Mouse (Mus musculus) MEL (cell line): ENCODE results near the gene Zbtb22. TPM values are rescaled to one million over a fixed set of nuclear protein-coding genes. Genes with fewer than 3 reads are reported as not detected.

ENCODE experiments used
- DNase-seq: peaks from one replicate; pipeline ENCODE4 v3.0.0; 2011; ENCODE audit warnings: low read depth, low spot score
- H3K27ac ChIP-seq: 2 replicates; pipeline ENCODE4 v1.5.1; 2012; ENCODE audit warnings: low read depth, mild to moderate bottlenecking, control low read depth, low read length, moderate library complexity; ENCODE audit not compliant: control insufficient read depth
- H3K27me3 ChIP-seq, 2 experiments: fragments of 150-350 bp in 1 of 2; sonication (generic) in 1 of 2; 2 replicates each; pipeline ENCODE4 v1.6.1; 2012; ENCODE audit warnings: low read length in 2 of 2, mild to moderate bottlenecking in 2 of 2, improper control_type of control experiment in 1 of 2, moderate library complexity in 1 of 2; ENCODE audit not compliant: insufficient read depth in 2 of 2, control insufficient read depth in 1 of 2
- H3K36me3 ChIP-seq, 2 experiments: 2 replicates each; pipeline ENCODE4 v1.6.1; 2012 to 2014; ENCODE audit warnings: low read length in 2 of 2, improper control_type of control experiment in 1 of 2, inconsistent platforms in 1 of 2, mild to moderate bottlenecking in 1 of 2; ENCODE audit not compliant: insufficient read depth in 2 of 2, control insufficient read depth in 1 of 2
- H3K4me1 ChIP-seq, 2 experiments: fragments of 150-350 bp in 1 of 2; sonication (generic) in 1 of 2; 2 replicates each; pipeline ENCODE4 v1.6.1; 2012; ENCODE audit warnings: low read length in 2 of 2, improper control_type of control experiment in 1 of 2, mild to moderate bottlenecking in 1 of 2; ENCODE audit not compliant: insufficient read depth in 2 of 2, control insufficient read depth in 1 of 2
- H3K4me3 ChIP-seq, 2 experiments: fragments of 150-350 bp in 1 of 2; sonication (generic) in 1 of 2; 2 replicates each; pipeline ENCODE4 v1.5.1; 2012; ENCODE audit warnings: low read depth in 2 of 2, low read length in 2 of 2, mild to moderate bottlenecking in 2 of 2, moderate library complexity in 2 of 2, control low read depth in 1 of 2, improper control_type of control experiment in 1 of 2; ENCODE audit not compliant: control insufficient read depth in 1 of 2, insufficient read depth in 1 of 2
- H3K79me2 ChIP-seq: 2 replicates; pipeline ENCODE4 v1.6.1; 2012; ENCODE audit warnings: mild to moderate bottlenecking, low read length, moderate library complexity; ENCODE audit not compliant: control insufficient read depth, poor library complexity, insufficient read depth
- H3K9ac ChIP-seq: 2 replicates; pipeline ENCODE4 v1.6.1; 2012; ENCODE audit warnings: low read depth, mild to moderate bottlenecking, control low read depth, low read length, moderate library complexity; ENCODE audit not compliant: control insufficient read depth, poor library complexity, severe bottlenecking
- H3K9me3 ChIP-seq: fragments of 150-350 bp; sonication (generic); replicated peaks from 2 replicates; pipeline ENCODE4 v1.6.1; 2012; ENCODE audit warnings: mild to moderate bottlenecking, low read length, improper control_type of control experiment, moderate library complexity; ENCODE audit not compliant: insufficient read depth
- BHLHE40 ChIP-seq: IDR thresholded peaks from 2 replicates; pipeline ENCODE4 v1.6.1; 2012; ENCODE audit warnings: low read depth, mild to moderate bottlenecking, inconsistent platforms, low read length, improper control_type of control experiment, borderline replicate concordance
- CHD1 ChIP-seq: IDR thresholded peaks from 2 replicates; pipeline ENCODE4 v1.6.1; 2012; ENCODE audit warnings: low read depth, mild to moderate bottlenecking, inconsistent platforms, low read length, improper control_type of control experiment
- CHD2 ChIP-seq: IDR thresholded peaks from 2 replicates; pipeline ENCODE4 v1.6.1; 2011; ENCODE audit warnings: low read length, improper control_type of control experiment
- E2F4 ChIP-seq: IDR thresholded peaks from 2 replicates; pipeline ENCODE4 v1.6.1; 2011; ENCODE audit warnings: low read depth, low read length, improper control_type of control experiment, borderline replicate concordance
- ELF1 ChIP-seq: IDR thresholded peaks from 2 replicates; pipeline ENCODE4 v1.6.1; 2014; ENCODE audit warnings: low read depth, mild to moderate bottlenecking, inconsistent platforms, low read length, improper control_type of control experiment, moderate library complexity
- EP300 ChIP-seq, 2 experiments: IDR thresholded peaks; 2 replicates each; pipeline ENCODE4 v1.6.1; 2011; ENCODE audit warnings: improper control_type of control experiment in 2 of 2, low read length in 2 of 2, low read depth in 1 of 2, mild to moderate bottlenecking in 1 of 2
- ETS1 ChIP-seq: IDR thresholded peaks from 2 replicates; pipeline ENCODE4 v1.6.1; 2012; ENCODE audit warnings: low read depth, mild to moderate bottlenecking, inconsistent platforms, low read length, improper control_type of control experiment, moderate library complexity
- HCFC1 ChIP-seq: IDR thresholded peaks from 2 replicates; pipeline ENCODE4 v1.6.1; 2012; ENCODE audit warnings: low read depth, mild to moderate bottlenecking, inconsistent platforms, low read length, improper control_type of control experiment, moderate library complexity
- KAT2A ChIP-seq: conservative IDR thresholded peaks from 2 replicates; pipeline ENCODE4 v1.6.1; 2012; ENCODE audit warnings: low read depth, low read length, improper control_type of control experiment, inconsistent platforms
- MAFK ChIP-seq: IDR thresholded peaks from 2 replicates; pipeline ENCODE4 v1.6.1; 2011; ENCODE audit warnings: low read depth, mild to moderate bottlenecking, low read length, improper control_type of control experiment, borderline replicate concordance
- MAZ ChIP-seq: IDR thresholded peaks from 2 replicates; pipeline ENCODE4 v1.6.1; 2012; ENCODE audit warnings: low read depth, mild to moderate bottlenecking, inconsistent platforms, low read length, improper control_type of control experiment
- MYB ChIP-seq: IDR thresholded peaks from 2 replicates; pipeline ENCODE4 v1.6.1; 2011; ENCODE audit warnings: mild to moderate bottlenecking, low read depth, low read length, improper control_type of control experiment
- MYC ChIP-seq: IDR thresholded peaks from 2 replicates; pipeline ENCODE4 v1.6.1; 2011; ENCODE audit warnings: low read depth, mild to moderate bottlenecking, low read length, improper control_type of control experiment, moderate library complexity
- NELFE ChIP-seq: IDR thresholded peaks from 2 replicates; pipeline ENCODE4 v1.6.1; 2011; ENCODE audit warnings: low read depth, low read length, improper control_type of control experiment
- NRF1 ChIP-seq: IDR thresholded peaks from 2 replicates; pipeline ENCODE4 v1.6.1; 2014; ENCODE audit warnings: low read depth, mild to moderate bottlenecking, inconsistent platforms, low read length, improper control_type of control experiment, moderate library complexity; ENCODE audit not compliant: poor library complexity, insufficient read depth, severe bottlenecking
- POLR2AphosphoS2 ChIP-seq: IDR thresholded peaks from 2 replicates; pipeline ENCODE4 v1.6.1; 2011; ENCODE audit warnings: low read length, improper control_type of control experiment
- RAD21 ChIP-seq: IDR thresholded peaks from 2 replicates; pipeline ENCODE4 v1.6.1; 2011; ENCODE audit warnings: mild to moderate bottlenecking, low read depth, low read length, improper control_type of control experiment
- SIN3A ChIP-seq: IDR thresholded peaks from 2 replicates; pipeline ENCODE4 v1.6.1; 2012; ENCODE audit warnings: low read length, improper control_type of control experiment, inconsistent platforms
- SMC3 ChIP-seq: IDR thresholded peaks from 2 replicates; pipeline ENCODE4 v1.6.1; 2011; ENCODE audit warnings: low read depth, low read length, improper control_type of control experiment
- TAL1 ChIP-seq: IDR thresholded peaks from 2 replicates; pipeline ENCODE4 v1.6.1; 2012; ENCODE audit warnings: mild to moderate bottlenecking, inconsistent platforms, low read length, moderate library complexity, mixed read lengths
- TBP ChIP-seq: IDR thresholded peaks from 2 replicates; pipeline ENCODE4 v1.8.0; 2011; ENCODE audit warnings: low read depth, low read length, improper control_type of control experiment
- TCF12 ChIP-seq: IDR thresholded peaks from 2 replicates; pipeline ENCODE4 v1.6.1; 2014; ENCODE audit warnings: low read depth, mild to moderate bottlenecking, inconsistent platforms, low read length, improper control_type of control experiment, moderate library complexity
- USF2 ChIP-seq, 2 experiments: IDR thresholded peaks; 2 replicates each; pipeline ENCODE4 v1.6.1; 2011 to 2012; ENCODE audit warnings: improper control_type of control experiment in 2 of 2, low read length in 2 of 2, borderline replicate concordance in 1 of 2, inconsistent platforms in 1 of 2, low read depth in 1 of 2, mild to moderate bottlenecking in 1 of 2; ENCODE audit not compliant: insufficient read depth in 1 of 2
- ZC3H11A ChIP-seq: IDR thresholded peaks from 2 replicates; pipeline ENCODE4 v1.6.1; 2012; ENCODE audit warnings: low read depth, mild to moderate bottlenecking, inconsistent platforms, low read length, improper control_type of control experiment
- ZMIZ1 ChIP-seq: IDR thresholded peaks from 2 replicates; pipeline ENCODE4 v1.6.1; 2012; ENCODE audit warnings: low read depth, mild to moderate bottlenecking, inconsistent platforms, low read length, improper control_type of control experiment, moderate library complexity
- polyA plus RNA-seq, 2 experiments: library from polyadenylated mRNA; stranded (reverse) in 1 of 2; unstranded in 1 of 2; fragments of >175 nt in 1 of 2; fragments of >200 nt in 1 of 2; gene quantifications; 2 replicates each; pipeline versions ENCODE4 v1.2.1 to v1.2.4; 2012; ENCODE audit warnings: low replicate concordance in 2 of 2, low read depth in 1 of 2; ENCODE audit not compliant: insufficient read length in 2 of 2, insufficient read depth in 1 of 2, missing spikeins in 1 of 2
- total RNA-seq: library from RNA; depleted of rRNA; stranded (reverse); fragments of 300-350 nt; gene quantifications from 2 replicates; pipeline ENCODE4 v1.2.3, GENCODE M21; 2012

Zbtb22 gene
- total and polyA plus RNA-seq, 3 experiments: 18.6 to 30.0 TPM; not detected in 1

GRCm38 (mm10) chr17:33911052-33911812, 4.5 kb upstream of the Zbtb22 start:
- H3K4me3 ChIP-seq: no peak overlapping the region
- DNase-seq: no peak

GRCm38 (mm10) chr17:33911813-33912414, 3.8 kb upstream of the Zbtb22 start:
- H3K79me2 ChIP-seq: peaks cover 36% of the 10 kb centered on the region
- no peak overlapping the region for H3K4me3 ChIP-seq
- no peak for DNase-seq
- H3K27me3 ChIP-seq: no peaks in the 10 kb centered on the region
- H3K9me3 ChIP-seq: no peaks in the 10 kb centered on the region
- H3K9ac ChIP-seq: no peak overlapping the region
- TF ChIP-seq RAD21: no peak
- TF ChIP-seq TBP: no peak
- no peak for TF ChIP-seq SIN3A
- no peak for TF ChIP-seq HCFC1
- no peak for TF ChIP-seq POLR2AphosphoS2
- no peak for TF ChIP-seq MYC
- no peak for TF ChIP-seq ETS1
- no peak for TF ChIP-seq CHD2
- no peak for TF ChIP-seq CHD1
- no peak for TF ChIP-seq NRF1
- TF ChIP-seq ZC3H11A: no peak
- TF ChIP-seq NELFE: no peak
- no peak for TF ChIP-seq TCF12
- TF ChIP-seq EP300 (IDR thresholded peaks at IDR 0.05; ENCODE audit: low read depth in 1 of 2, low read length in 2 of 2): no peak
- TF ChIP-seq TAL1: no peak
- TF ChIP-seq BHLHE40: no peak
- no peak for TF ChIP-seq SMC3
- TF ChIP-seq MYB: no peak
- peaks cover 4 to 20% of the 10 kb centered on the region in 2 experiments; a peak in 3 of 4 replicates for H3K4me1 ChIP-seq
- H3K36me3 ChIP-seq: peaks cover 0 to 16% of the 10 kb centered on the region in 2 experiments
- no peak overlapping the region for H3K27ac ChIP-seq

More at GRCm38 (mm10) chr17:33911052-33911812, 4.5 kb upstream of the Zbtb22 start:
- H3K79me2 ChIP-seq: peaks cover 32% of the 10 kb centered on the region
- no peak overlapping the region for H3K9ac ChIP-seq
- H3K27ac ChIP-seq: no peak overlapping the region
- peaks cover 4 to 20% of the 10 kb centered on the region in 2 experiments; a peak in 3 of 4 replicates for H3K4me1 ChIP-seq
- H3K9me3 ChIP-seq: no peaks in the 10 kb centered on the region
- H3K27me3 ChIP-seq: no peaks in the 10 kb centered on the region
- TF ChIP-seq USF2 (IDR thresholded peaks at IDR 0.05; ENCODE audit: borderline replicate concordance in 1 of 2, insufficient read depth in 1 of 2, low read depth in 1 of 2, low read length in 2 of 2) (no peak), E2F4 (no peak), MAFK (no peak), ZMIZ1 (no peak), MAZ (no peak), ELF1 (no peak), ETS1 (no peak), SMC3 (no peak), KAT2A (no peak), ZC3H11A (no peak)
- peaks cover 0 to 16% of the 10 kb centered on the region in 2 experiments for H3K36me3 ChIP-seq
